In the genomic region with DNA sequence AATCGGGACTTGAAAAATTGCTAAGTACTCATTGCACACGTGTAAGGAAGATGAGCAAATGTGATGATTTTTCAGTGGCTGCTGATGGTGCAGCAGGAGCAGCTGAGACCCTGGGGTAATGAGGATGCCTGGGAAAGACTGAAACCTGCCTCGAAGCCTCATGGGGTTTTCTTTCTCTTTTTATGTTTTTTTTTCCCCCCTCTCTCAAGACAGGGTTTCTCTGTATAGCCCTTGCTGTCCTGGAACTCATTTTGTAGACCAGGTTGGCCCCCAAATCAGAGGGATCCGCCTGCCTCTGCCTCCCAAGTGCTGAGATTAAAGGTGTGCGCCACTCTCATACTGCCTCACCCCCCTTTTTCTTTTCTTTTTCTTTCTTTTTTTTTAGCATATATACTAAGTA, we compare ENCODE assay signal across 28 mouse cellular contexts.
"Had no signal": no experiment of that assay in that cellular context is flagged by ENCODE, and none has a peak within 500 bp of the region (broad histone marks: within the 10 kb centered on the region; RNA-seq: fewer than 3 reads in every experiment).

No protein-coding gene starts in this region.

- ATAC-seq: liver, embryonic 12.5 days; liver, postnatal 0 days; lung, postnatal 0 days; midbrain, embryonic 13.5 days; midbrain, embryonic 15.5 days; midbrain, embryonic 16.5 days had no signal

- H3K36me3 ChIP-seq: limb, embryonic 10.5 days; limb, embryonic 12.5 days; limb, embryonic 13.5 days; limb, embryonic 15.5 days; liver, embryonic 13.5 days; liver, embryonic 15.5 days; lung, embryonic 15.5 days; midbrain, embryonic 12.5 days; midbrain, embryonic 13.5 days; midbrain, embryonic 15.5 days; neural tube, embryonic 12.5 days had no signal

- H3K27me3 ChIP-seq: limb, embryonic 12.5 days; limb, embryonic 13.5 days; limb, embryonic 15.5 days; liver, embryonic 12.5 days; liver, embryonic 13.5 days; liver, embryonic 15.5 days; lung, embryonic 15.5 days; megakaryocyte, embryonic 14.5 days; midbrain, embryonic 12.5 days; midbrain, embryonic 13.5 days; midbrain, embryonic 15.5 days; neural tube, embryonic 12.5 days had no signal

- DNase-seq: liver; liver, embryonic 13.5 days; liver, postnatal 0 days; lung, adult 18-20 months; lung, adult 2 months; lung, embryonic 14.5 days; lung, postnatal 10 days; lung, postnatal 14 days; lung, postnatal 4 days had no signal

- H3K9me3 ChIP-seq: limb, embryonic 10.5 days; limb, embryonic 12.5 days; limb, embryonic 13.5 days; limb, embryonic 15.5 days; liver, embryonic 12.5 days; liver, embryonic 13.5 days; liver, embryonic 15.5 days; lung, embryonic 15.5 days; megakaryocyte, embryonic 14.5 days; midbrain, embryonic 10.5 days; midbrain, embryonic 12.5 days; midbrain, embryonic 13.5 days; midbrain, embryonic 15.5 days; neural tube, embryonic 12.5 days had no signal

- H3K27ac ChIP-seq: limb, embryonic 10.5 days; limb, embryonic 12.5 days; limb, embryonic 13.5 days; limb, embryonic 15.5 days; liver, embryonic 12.5 days; liver, embryonic 13.5 days; liver, embryonic 14.5 days; liver, embryonic 15.5 days; lung, embryonic 15.5 days; macrophage; midbrain, embryonic 10.5 days; midbrain, embryonic 12.5 days; midbrain, embryonic 13.5 days; midbrain, embryonic 15.5 days; neural tube, embryonic 12.5 days had no signal

- H3K9ac ChIP-seq: limb, embryonic 12.5 days; limb, embryonic 13.5 days; limb, embryonic 15.5 days; liver, embryonic 12.5 days; liver, embryonic 13.5 days; liver, embryonic 14.5 days; liver, embryonic 15.5 days; liver, postnatal 0 days; lung, embryonic 14.5 days; lung, embryonic 15.5 days; midbrain, embryonic 12.5 days; midbrain, embryonic 13.5 days; midbrain, embryonic 15.5 days; neural tube, embryonic 12.5 days had no signal

- H3K4me3 ChIP-seq: limb, embryonic 10.5 days; limb, embryonic 12.5 days; limb, embryonic 13.5 days; limb, embryonic 15.5 days; liver, embryonic 12.5 days; liver, embryonic 13.5 days; liver, embryonic 15.5 days; lung, embryonic 15.5 days; megakaryocyte, embryonic 14.5 days; midbrain, embryonic 10.5 days; midbrain, embryonic 12.5 days; midbrain, embryonic 13.5 days; midbrain, embryonic 15.5 days; myocyte; neural tube, embryonic 12.5 days had no signal

- H3K4me2 ChIP-seq: limb, embryonic 12.5 days; limb, embryonic 13.5 days; limb, embryonic 15.5 days; liver, embryonic 11.5 days; liver, embryonic 12.5 days; liver, embryonic 13.5 days; liver, embryonic 15.5 days; lung, embryonic 14.5 days; lung, embryonic 15.5 days; midbrain, embryonic 12.5 days; midbrain, embryonic 13.5 days; midbrain, embryonic 15.5 days; neural tube, embryonic 12.5 days had no signal
